Mouse (Mus musculus) bone marrow, adult 2 months (tissue): ENCODE results near the gene Lmtk3.

Experiments
- CTCF ChIP-seq: fragments of 200-500 bp; IDR thresholded peaks from 2 replicates; pipeline ENCODE4 v1.5.1; 2011; ENCODE audit warnings: low read length, control low read depth; ENCODE audit not compliant: control insufficient read depth, insufficient read depth
- POLR2A ChIP-seq: fragments of 200-500 bp; IDR thresholded peaks from 2 replicates; pipeline ENCODE4 v1.6.1; 2011; ENCODE audit warnings: low read depth, mild to moderate bottlenecking, control low read depth, low read length, borderline replicate concordance; ENCODE audit not compliant: control insufficient read depth

GRCm38 (mm10) chr7:45739162-45739763 lies 44.3 kb upstream of the Lmtk3 start:
- TF ChIP-seq POLR2A (no peak), CTCF (peak; percentile 74)
